Mouse (Mus musculus): ENCODE results near the gene Hus1. TPM values are rescaled to one million over a fixed set of nuclear protein-coding genes. Genes with fewer than 3 reads are reported as not detected.

Hus1 gene
- total RNA-seq (2021), result 1 to 10 TPM; 7.4 to 8.0 TPM
- long read RNA-seq, experiment 1, partial matches to known transcripts, result 0 of 2 reads
- long read RNA-seq, experiment 1, other reads (novel, unspliced or antisense), result 2 of 2 reads
- long read RNA-seq, experiment 2, full-length matches to known transcripts, result 2 of 6 reads
- long read RNA-seq, experiment 2, partial matches to known transcripts, result 3 of 6 reads
- long read RNA-seq, experiment 2, other reads (novel, unspliced or antisense), result 1 of 6 reads

DNA sequence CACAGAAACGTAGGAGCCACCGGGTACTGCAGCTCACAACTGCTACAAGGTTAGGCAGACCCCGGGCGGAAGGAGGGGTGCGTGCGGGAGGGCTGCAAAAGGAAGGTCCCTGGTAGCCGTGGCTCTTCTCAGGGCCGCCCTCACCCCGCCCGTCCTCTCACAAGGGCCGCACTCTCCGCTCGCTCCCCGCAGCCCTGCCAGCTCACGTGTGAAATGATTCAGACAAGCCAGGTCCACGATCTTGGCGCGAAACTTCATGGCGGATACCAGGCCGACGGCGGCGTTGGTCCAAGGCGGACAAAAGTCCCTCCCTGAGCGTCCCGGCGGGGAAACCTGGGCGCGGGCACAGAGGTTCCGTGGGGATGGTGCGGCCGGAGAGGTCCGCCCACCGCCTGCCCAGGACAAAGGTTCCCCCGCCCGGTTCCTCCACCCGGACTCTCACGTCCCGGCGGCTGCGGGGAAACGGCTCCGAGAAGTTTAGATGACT, at the start of gene Hus1:
Gene Hus1 (minus strand): TSS at position 339 of the 487 bp plus-strand sequence.
- peak; percentile 81 for DNase-seq

GRCm38 (mm10) chr11:9060484-9060883, 49.5 kb upstream of the Hus1 start:
- DNase-seq, result no peak

DNA sequence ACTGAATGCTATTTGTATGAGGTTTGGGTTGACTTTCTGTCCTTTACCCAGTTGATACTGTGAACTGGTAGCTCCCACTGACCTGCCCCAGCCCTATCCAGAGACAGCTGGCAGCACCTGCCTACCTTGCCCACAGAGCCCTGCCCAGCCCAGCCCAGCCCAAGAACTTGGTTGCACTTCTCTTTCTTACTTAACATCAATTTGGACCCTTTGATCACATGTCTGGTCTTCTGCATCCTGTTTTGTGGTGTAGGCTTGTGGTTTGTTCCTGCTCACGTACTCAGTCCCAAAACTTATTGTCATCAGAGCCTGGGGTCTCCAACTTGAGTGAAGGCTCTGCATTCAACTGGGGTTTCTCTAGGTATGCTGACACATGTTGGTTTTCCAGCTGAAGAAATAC, 49.0 kb upstream of the Hus1 start:
- no peak for DNase-seq

- no peak for DNase-seq
These were observed 46.7 kb upstream of the Hus1 start for GRCm38 (mm10) chr11:9057711-9058110.

GRCm38 (mm10) chr11:9056937-9057336, 45.9 kb upstream of the Hus1 start:
- DNase-seq, result no peak

GRCm38 (mm10) chr11:9051895-9052294, 40.9 kb upstream of the Hus1 start:
- DNase-seq, result no peak

- DNase-seq, result no peak
These were observed 39.2 kb upstream of the Hus1 start for GRCm38 (mm10) chr11:9050241-9050640.

DNA sequence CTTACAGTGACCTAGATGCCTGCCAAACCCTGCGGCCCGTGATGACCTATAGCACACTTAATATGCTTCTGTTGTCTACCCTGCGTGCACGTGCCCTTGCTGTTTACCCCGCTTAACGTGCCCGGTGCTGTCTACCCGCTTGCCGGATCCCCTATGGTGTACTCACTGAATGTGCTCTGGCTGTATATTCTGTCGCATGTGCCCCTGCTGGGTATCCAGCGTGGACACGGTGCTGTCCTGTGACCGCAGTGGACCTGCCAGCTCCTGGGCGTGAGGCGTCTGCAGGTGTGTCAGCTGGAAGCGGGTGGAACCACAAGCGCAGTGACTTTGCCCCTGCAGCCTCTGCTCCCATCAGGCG, 37.7 kb upstream of the Hus1 start, which contains the start of gene Sun3:
Gene Sun3 (minus strand): TSS at position 289 of the 358 bp plus-strand sequence.
- no peak for DNase-seq

GRCm38 (mm10) chr11:9048011-9048702, 37.2 kb upstream of the Hus1 start, which contains the start of gene Gm11992:
TSS of gene Gm11992 (plus strand) at chr11:9048594.
- peak; percentile 70 for DNase-seq

- no peak for DNase-seq
These were observed 36.1 kb upstream of the Hus1 start for GRCm38 (mm10) chr11:9047044-9047443.

- no peak for DNase-seq
These were observed 35.6 kb upstream of the Hus1 start for GRCm38 (mm10) chr11:9046546-9046945.

DNA sequence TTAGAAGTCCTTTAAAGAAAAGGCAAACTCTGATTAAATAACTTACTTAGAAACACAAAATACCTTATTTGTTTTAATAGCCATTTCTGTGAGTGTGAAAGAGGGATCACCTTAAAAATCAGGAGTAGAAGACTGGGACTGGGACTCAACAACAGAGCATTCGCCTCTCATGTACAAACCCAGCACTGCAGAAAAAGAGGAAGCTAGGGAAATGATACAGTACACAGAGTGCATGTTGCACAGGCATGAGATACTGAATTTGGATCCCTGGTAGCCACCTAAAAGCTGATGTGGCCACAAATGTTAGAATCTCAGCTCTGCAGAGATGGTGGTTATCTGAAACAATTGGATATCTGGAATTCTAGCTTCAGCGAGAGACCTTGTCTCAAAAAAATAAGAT, 20.5 kb upstream of the Hus1 start:
- DNase-seq, result no peak

- DNase-seq, result no peak
These were observed 14.2 kb upstream of the Hus1 start for GRCm38 (mm10) chr11:9025211-9025610.

- no peak for DNase-seq
These were observed 13.8 kb upstream of the Hus1 start for GRCm38 (mm10) chr11:9024782-9025181.

GRCm38 (mm10) chr11:9020207-9020606, 9.2 kb upstream of the Hus1 start:
- DNase-seq, result no peak

DNA sequence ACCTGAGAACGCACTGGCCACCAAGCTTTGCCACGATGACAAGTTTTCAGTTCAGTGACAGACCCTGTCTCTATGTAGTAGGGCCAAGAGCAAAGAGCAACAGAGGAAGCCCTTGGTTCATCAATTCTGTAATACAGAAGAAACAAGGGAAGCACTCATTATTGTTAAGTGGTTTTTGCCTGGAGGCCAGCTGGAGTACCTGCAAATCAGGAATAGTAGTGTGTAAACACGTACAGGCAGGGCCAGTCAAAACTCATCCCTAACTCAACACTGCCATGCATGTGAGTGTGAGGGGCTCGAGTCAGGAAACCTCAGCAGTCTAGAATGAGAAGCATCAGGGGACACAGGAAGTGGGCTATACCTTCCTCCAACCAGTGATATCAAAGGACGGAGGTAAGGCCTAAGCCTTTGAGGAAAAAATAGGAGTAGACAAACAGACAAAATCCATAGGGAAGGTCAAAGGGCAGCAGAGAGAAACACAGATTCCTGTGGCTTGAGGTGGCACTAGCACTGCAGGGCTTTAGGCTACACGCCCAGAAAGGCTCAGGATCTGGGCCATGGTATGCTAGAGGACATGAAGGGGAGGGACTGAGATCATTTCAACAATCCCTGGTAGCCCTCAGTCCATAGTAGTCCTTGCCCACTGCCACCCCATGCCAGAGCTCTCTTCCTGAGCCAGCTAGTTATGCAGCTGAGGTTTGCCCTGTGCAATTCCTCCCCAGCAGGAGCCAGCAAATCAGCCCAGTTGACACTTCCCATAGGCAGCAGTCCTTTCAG, 7.7 kb upstream of the Hus1 start:
- no peak for DNase-seq

DNA sequence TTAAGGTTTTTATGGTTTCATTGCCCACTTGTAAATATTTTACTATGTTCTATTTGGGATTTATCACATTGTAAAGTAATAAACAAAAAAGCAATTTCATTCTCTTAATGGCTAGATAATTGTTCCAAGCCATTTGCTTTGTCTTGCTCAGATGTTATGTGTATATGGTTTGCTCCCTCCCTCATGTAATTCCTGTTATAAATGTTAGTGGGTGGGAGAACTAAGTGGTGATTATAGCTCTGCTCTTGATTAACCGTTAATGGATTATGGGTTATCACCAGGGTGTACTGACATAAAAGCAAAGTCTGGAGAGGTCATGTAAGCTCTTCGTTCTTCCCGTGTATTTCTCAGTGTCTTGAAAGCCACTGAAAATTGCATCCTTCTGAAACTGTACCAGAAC, 3.7 kb upstream of the Hus1 start:
- DNase-seq, result no peak

DNA sequence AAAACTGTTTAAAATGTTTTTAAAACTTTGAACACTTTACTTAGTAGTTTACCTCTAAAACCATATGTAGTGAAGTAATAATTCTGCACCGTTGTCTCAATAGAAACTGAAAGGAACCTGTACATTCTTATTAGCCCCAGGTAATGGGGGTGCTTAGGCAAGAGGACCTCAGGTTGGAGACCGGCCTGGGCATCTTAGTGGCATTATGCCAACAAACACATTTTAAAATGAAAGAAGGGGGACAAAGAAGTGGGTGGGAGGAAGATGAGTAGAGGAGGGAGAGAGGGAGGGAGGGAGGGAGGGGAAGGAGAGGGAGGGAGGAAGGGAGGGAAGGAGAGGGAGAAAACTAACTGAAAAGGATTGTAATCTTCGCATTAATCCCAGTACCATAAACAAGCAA, 357 bp upstream of the Hus1 start:
- DNase-seq, result no peak

DNA sequence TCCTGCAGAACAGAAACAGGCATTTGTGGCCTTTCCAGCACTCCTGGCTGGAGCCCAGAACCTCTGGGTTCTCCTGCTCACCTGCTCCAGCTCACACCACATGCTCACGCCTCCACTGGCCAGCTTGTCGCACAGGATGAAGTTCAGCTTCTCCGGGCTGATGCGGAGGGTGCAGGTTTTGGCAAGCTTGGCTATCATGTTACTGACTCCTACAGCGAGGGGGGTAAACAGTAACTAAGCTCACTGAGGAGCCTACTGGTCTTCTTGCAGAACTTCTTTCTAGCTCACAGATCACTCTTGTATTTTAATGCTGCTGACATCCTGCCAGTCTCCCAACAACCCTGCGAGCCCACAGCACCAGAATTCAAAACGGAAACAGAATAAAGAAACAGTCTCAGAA, 575 bp downstream of the Hus1 start:
- DNase-seq, result peak; percentile 9

- no peak for DNase-seq
These were observed 2.2 kb downstream of the Hus1 start for GRCm38 (mm10) chr11:9008761-9009160.

DNA sequence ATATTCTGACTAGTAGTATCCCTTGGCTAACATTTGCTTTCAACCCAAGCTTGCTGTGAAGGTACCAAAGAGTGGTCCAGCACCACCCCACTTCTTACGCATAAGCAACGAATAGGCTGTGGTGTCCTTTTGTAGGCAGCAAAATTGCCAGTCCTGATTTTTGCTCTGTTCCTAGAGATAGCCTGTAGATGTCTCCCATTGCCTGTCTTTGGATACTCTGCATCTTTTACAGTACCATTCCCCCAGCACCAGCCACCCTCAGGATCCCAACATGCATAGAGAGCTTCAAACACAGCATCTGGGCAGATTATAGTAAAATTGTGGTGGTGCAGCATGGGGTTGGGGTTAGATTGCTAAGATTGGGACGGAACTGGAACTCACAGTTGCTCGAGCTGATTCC, 22.9 kb downstream of the Hus1 start:
- no peak for DNase-seq

GRCm38 (mm10) chr11:8986058-8986457, 24.9 kb downstream of the Hus1 start:
- no peak for DNase-seq

- DNase-seq, result no peak
These were observed 27.6 kb downstream of the Hus1 start for GRCm38 (mm10) chr11:8983237-8983861.
